Mouse (Mus musculus) heart, adult 11 months (tissue): ENCODE measurements around the gene Gm29133.

Experiments
- DNase-seq: peaks from one replicate; pipeline ENCODE4 v3.0.0; 2022

The Gm29133 gene

DNA sequence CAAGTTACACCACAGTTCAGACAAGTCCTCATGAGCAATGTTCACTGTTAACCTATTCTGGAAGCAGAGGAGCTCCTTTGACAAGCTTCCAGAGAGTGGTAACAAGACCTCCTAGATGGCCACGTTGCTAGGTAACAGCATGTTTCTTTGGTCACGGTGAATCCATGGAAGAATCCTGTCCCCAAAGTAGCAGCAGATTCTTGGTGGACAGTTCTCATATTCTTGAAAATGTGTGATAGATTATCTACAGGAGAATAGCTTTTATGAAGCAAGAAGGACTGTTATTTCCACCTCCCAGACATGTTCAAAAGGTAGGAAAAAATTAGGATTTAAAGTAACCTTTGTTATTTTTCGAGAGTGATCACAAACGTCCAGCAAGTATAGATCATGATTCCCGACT lies at the start of gene Gm29133:
Gm29133 (plus strand) TSS at position 301 of the 400 bp plus-strand sequence.
- DNase-seq: no peak

DNA sequence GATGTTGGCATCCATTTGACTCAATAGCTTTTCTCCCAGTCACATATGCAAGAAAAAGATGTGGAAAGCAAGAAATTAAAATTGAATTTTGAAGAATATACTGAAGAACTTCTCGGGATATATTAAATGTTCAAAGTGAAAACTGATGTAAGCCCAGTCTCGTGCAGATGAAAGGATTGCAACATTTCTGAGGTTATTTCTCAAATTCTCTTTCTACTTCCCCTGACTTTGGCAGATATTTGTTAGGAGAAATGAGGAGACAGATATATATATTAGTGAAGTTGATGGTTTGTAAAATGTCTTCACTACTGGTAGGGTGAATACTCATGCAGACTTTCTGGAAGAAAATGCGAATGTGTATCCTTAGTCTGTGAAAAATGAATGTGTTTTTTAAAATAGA lies 48.9 kb upstream of the Gm29133 start:
- DNase-seq: no peak

DNA sequence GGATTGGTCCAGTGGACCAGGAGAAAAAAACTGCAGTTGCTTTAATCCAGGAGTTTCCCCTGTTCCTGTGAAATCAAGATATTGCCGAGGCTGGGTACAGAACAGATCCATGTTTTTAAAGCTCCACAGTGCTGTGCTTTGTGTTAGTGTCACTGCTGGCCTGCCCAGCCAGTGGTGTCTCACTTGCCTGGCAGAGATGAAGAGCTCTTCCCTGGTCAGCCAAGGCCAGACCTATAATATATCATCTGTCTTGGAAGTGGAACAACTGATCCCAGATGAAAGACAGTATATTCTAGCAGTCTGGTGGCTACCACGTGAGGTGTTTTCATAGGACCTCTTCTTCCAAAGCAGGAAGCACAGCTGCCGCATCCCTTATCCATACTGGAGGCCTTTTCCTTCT lies 46.7 kb upstream of the Gm29133 start:
- DNase-seq: no peak

DNA sequence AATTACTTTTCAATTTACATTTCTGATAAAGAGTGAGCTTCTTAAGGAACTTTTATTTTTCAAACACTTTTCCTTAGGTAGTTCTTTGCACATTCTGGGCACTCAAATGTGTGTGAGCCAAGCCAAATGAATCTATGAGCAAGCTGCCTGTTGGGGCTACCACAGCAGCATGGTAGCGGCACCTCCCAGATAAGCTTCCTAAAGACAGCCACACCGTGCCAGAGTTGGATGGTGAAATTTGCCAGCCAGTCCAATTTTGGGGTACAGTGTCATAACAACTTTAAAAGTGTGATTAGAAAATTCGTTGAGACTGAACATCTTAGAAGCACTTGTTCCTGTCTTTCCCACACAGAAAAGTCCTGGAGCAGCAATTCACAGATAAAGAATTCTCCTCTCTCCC lies 41.5 kb upstream of the Gm29133 start:
- DNase-seq: no peak

DNA sequence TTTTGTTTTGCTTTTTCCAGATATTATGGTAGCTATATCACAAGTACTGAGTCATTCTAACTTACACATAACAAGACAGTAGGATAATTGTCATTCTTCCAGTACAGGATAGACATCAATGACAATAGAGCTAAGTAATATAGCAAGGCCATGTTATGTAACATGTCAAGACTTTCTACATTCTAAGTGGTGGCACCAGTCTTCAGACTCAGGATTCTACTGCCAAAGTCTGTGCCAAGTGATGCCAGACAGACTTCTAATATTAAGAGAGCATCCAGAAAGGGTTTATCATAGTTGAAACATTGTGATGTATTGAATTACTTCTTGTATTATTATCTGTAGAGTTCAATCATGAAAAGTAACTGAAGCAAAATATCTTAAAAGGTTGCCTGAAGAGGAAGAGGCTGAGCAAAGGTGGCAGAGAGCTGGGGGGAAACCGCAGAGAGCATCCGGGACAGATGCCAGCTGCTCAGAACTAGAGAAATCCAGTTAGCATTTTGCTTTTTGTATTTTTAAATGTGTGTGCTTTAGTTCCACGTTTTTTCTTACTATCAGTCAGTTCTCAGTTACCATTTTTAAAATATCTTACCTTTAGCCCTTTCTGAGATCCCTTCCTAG lies 34.2 kb upstream of the Gm29133 start:
- no peak for DNase-seq

DNA sequence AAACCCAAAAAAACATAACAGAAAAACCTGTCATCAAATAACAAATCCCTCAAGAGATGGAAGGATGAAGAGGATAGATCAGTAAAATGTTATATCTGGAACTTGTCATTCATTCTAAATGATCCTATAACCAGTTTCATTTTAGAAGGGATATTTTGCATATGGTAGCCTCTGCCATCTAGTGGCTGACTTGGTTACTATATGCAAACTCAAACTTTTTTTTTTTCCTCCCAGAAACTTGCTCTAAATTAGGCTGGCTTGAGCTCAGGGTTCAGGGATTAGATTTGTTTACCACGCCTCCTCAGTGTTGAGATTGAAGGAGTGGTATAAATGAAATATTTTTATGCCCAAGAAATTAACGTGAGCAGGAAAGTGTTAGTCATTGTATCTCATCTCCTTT lies 27.3 kb upstream of the Gm29133 start:
- DNase-seq: no peak

DNA sequence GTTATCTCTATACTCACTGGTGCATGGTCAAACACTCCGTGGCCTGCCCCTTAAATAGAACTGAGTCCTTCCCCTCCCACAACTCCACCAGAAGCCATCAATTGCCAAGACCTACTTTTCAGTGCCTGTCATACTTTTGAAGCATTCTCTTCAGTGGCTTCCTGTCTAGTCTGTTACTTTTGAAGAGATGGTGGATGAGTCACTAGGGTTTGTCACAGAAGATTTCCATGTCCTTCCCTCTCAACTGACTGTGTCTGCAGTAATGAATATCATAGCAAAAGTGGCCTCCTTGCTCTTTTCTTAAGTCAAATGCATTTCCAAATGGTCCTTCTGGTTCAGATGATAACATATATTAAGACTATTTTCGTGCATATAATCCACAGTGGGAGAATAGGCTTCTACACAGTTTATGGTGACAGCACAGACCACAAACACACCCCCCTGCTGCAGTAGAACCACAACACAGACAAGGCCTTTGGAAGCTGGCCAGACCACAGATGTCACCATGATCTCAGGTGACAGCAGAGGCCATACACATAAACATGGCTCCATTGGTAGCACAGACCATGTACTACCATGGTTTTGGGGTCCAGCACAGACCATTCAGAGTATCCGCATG lies 16.9 kb upstream of the Gm29133 start:
- DNase-seq: no peak

DNA sequence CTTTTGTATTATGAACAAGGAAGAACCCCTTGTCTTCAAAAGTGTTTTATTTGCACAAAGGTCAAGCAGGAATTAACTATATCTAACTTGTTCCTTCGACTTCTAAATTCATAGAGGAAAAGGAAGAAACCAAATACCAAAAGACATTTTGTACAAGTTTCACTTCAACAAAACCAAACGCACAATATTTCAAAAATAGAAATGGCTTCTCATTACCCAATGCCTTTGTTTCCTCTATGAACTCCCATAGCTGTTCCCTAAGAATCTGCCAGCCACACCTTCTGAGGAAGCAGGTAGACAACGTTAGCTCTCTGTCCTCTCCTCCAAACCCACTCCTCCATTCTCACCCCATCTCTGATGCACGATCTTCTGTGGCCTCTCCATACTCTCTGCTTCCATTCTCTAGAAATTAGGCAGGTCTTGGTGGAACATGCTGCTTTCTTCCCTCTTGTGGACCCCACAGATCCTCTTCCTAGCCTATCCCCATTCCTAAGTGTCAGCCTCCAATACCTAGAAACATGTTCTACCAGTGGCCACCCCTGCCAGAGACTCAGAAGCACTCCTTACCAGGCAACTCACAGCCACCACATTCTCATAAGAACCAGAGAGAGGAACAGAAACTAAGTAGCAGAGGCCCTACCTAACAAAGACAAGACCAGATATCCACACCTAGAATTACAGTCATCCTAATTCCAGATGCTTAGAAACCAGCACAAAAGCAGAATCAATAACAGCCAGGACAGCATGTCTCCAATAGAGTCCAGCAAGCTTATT lies 4.1 kb upstream of the Gm29133 start:
- no peak for DNase-seq

DNA sequence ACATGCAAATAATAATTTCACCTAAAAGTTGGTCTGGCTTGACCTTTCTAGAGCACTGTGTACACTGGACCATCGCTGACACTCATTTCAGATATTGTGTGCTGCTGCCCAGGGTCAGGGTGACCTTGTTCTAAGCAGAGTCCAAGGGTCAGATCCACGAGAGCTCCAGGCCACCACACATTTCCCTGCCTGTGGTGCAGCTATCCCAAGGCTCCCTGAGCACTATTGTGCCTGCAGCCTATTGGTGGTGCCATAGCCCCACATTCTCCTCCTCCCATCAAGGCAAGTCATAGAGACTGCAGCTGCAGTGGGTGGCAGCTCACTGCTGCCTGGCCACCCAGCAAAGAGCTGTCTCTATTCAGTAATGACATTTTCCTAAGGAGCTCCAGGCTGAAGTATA lies 2.7 kb upstream of the Gm29133 start:
- DNase-seq: no peak

DNA sequence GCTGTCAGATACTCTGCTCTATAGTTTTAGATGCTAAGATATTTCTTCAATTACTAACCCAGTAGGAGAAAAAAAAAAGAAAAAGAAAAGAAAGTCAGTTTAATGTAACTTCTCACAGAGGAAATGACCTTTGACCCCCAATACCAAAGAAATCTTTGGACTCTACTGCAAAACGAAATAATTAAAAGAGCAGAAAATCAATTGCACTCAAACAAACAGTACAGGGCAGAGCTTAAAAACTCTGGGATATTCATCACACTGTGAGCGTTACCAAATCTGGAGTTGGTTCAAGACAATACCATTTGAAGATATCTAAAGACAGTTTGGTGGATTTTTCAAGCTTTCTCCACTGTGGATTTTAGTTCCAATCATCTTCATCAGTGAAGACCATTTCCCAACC lies 15.4 kb downstream of the Gm29133 start:
- no peak for DNase-seq

DNA sequence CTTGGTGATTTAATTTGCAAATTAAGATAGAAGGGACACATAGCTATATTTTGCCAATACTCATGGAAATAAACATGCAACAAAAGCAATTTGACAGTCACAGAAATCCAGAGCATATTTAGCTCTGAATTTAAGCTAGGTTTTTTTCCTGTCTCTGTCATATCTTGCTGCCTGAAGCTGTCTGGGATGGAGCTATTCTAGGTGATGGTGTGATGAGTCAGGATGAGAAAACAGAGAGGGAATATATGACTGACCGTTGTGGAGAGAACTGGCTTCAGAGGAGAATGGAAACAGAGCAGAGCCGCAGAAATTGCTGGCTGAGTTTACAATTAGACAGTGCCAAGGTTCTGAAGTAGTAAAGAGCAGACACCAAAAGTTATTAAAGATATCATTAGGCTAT lies 26.3 kb downstream of the Gm29133 start:
- DNase-seq: no peak

DNA sequence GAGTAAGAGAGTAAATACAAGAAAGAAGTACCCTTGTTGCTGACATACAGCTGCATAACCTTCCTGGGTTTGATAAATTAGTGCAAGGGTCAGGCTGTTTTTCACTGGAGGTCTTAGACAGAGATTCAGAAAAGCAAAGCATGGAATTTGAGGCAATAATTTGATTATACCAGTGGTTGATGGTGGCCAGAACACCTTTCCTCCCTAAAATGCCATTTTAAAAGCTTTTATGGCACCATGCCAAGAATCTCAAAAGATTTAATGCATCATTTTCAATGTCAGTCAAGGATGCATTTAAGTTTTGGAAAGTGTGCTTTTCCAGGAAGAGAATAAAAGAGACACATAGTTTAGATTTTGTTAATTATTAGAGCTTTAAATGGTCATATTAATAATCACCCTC lies 60.0 kb downstream of the Gm29133 start:
- no peak for DNase-seq

DNA sequence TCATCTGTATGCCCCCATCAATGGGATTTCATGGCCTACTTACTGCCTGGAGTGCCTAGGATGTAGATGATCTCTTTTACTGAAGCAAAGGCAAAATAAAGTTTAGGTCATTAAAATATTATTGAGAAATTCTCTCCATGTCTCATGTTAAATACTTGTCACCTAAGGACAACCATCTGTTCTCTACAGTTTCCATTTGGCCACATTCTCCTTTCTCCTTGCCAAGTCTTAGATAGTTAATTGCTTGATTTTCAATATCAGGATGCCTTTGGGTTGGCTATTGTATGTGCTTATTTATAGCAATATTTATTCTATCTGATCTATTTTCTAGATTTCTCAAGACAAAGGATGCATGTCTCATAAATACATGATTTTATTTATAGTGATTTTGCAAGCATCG lies 75.9 kb downstream of the Gm29133 start:
- no peak for DNase-seq

DNA sequence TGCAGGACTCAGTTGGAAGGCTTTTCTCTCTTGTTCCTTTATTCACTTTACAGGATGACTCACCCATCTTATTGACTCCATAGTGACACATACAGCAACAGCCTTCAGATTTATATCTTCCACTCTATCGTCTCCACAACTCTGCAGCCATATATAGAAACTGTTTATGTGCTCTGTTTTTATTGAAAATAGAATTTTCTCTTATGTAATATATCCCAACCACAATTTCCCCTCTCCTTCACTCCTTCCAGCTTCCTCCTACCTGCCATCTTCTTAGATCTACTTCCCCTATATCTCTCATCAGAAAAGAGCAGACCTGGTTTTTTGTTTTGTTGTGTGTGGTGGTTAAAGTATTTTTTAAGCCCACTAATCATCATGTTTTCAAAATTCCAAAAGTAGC lies 76.5 kb downstream of the Gm29133 start:
- no peak for DNase-seq

DNA sequence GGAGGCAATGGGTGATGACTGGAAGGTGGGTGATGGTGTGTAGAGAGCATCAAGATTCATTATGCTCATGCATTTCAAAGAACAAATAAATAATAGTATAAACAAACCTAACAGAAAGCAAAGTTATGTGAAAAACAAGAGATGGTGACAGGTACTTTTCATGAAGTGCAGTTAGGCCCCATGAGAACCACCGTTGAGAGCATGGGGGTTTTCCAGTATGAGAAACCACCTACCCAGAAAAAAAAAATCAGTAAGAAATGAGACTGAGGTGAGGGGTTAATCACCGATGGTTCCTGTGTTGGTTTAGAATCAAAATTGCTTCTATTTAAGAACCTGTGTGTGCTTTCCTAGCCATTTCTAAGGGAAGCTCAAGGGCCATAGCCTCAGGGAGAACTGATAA lies 86.8 kb downstream of the Gm29133 start:
- DNase-seq: no peak

DNA sequence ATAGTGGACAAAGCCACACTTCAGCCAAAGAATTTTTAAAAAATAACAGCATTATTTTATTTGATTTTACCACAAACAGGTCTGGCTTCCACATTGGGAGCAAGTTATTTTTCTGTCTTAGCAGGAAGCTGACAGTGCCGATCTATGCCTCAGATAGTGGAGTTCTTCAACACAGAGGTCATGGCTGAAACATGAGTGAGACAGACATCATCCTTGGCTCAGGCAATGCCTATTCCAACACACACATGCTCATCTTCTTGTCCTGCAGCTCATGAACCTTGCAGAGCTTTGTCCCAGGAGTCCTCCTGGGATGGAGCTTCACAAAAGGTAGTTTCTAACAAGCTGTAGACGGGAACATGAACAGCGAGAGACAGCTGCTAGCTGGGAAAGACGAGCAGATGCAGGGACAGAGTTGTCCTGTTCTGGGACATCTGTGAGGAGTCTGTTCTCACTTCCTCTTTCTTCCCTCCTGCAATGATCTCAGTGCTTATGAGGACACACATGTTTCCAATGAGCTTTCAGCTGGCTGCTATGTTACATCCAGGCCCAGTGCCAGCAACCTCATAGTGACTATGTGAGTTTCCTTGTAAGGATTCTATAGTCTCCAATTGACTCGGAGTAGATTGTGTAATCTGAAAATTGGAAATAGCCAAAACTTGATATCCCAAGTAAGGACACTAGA lies 87.4 kb downstream of the Gm29133 start:
- DNase-seq: peak; percentile 96
